Mouse (Mus musculus): ENCODE measurements at regions not wholly inside any gene's neighbourhood (a gene's known extent, or its start where the extent isn't known, plus 50 kb on each side); places are given as distances from the start of the nearest gene placed in this dataset.

- peak; percentile 57 for DNase-seq (ENCODE audit: extremely low read depth, low read depth, low spot score)
Observed at GRCm38 (mm10) chr13:102625171-102625835, 68.1 kb upstream of the Cd180 start.

DNA sequence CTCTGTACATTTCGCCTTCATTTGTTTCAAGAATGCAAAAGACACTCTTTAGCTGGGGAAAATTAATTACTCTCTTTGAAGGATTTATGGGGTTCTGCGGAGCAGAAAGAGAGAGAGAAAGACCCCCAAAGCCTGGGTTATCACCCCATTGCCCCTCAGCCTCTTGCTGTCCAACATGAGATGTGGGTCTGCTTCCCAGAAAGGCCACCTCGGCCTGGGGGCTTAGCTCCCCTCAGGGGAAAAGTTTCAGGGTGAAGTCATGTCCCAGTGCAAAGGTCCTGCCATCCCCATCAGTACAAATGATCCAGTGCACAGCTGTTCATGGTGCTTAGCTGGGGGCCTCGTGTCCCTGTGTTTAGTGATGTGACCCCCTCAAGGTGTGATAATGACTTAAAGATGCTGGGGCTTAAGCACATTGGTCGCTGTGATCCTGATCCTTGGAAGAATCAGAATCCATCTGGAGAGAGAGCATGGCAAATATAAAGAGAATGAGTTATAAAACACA lies 67.5 kb upstream of the Cd180 start:
- no peak for DNase-seq (ENCODE audit: extremely low read depth, low read depth, low spot score)

DNA sequence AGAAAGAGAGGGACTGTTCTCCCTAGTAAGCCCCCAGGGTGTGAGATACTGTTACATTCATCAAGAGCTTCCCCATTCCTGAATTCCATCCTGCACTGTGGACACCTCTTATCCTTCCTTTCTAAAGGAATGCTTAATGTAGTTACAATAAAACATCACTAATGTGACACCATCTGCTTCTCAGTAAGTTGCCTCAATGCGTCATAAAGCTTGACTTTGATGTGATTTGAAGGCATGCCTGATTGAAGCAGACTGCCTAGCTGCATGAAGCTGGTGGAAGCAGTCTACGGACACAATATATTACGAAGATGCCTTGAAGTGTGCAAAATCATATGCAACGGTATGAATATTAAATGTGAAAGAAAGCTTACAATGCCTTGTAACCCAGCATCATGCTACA lies 65.6 kb upstream of the Cd180 start:
- no peak for DNase-seq (ENCODE audit: extremely low read depth, low read depth, low spot score)

DNA sequence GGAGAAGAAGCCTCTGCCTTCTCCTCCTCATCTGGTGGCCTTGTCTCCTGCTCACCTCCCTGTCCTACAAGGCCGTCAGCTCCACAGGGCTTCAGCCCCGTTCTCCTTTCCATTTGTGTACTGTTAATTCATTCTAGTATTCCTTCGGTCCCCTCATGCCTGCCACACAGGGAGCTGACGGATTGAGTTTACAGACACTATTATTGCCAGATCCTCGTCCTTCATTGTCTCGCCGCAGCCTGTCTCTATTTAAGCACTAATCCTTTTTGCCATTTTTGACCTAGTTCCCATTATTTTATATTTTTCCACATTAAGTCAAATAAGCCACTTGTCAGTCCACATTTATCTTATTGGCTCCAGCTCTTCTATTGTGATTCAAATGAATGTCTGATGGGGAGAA lies 64.2 kb upstream of the Cd180 start:
- DNase-seq (ENCODE audit: extremely low read depth, low read depth, low spot score): no peak

DNA sequence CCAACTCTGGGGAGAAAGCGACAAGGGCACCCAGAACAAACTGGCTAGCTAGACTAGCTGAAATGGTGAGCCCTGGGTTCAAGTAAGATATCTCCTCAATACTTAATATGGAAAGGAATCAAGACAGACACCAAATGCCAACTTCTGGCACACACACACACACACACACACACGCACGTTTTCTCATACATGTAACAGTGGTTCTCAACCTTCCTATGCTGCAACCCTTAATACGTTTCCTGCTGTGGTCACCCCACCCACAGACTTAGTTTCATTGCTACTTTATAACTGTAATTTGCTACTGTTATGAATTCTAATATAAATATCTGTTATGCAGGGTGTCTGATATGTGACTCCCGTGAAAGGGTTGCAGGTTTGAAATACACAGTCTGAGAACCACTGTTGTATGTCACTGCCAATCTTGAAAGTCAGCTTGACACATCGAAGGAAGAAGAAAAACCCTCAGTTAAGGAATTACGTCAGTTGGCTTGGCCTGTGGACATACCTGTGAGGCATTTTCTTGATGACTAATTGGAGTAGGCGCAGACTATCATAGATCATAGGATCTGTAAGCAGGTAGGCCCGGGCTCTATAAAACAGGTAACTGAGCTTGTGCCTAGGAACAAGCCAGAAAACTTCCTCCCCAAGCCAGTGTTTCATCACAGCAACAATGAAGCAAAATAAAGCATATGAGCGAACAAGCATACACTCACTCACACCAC lies 59.0 kb upstream of the Cd180 start:
- peak; percentile 81 for DNase-seq (ENCODE audit: extremely low read depth, low read depth, low spot score)

- no peak for DNase-seq (ENCODE audit: extremely low read depth, low read depth, low spot score)
Observed at GRCm38 (mm10) chr13:102636032-102636431, 57.3 kb upstream of the Cd180 start.

GRCm38 (mm10) chr13:102637059-102637458 lies 56.3 kb upstream of the Cd180 start:
- no peak for DNase-seq (ENCODE audit: extremely low read depth, low read depth, low spot score)

GRCm38 (mm10) chr13:102639651-102640050 lies 53.7 kb upstream of the Cd180 start:
- DNase-seq (ENCODE audit: extremely low read depth, low read depth, low spot score): no peak

GRCm38 (mm10) chr13:102640171-102640570 lies 53.2 kb upstream of the Cd180 start:
- no peak for DNase-seq (ENCODE audit: extremely low read depth, low read depth, low spot score)
